Mouse (Mus musculus) kidney, embryonic 14.5 days (tissue): ENCODE results near the gene Atp6v0b. TPM values are rescaled to one million over a fixed set of nuclear protein-coding genes. Genes with fewer than 3 reads are reported as not detected.

Experiments
- ATAC-seq: fragments of 200-750 bp; cut with Nextera tagmentation; 2 replicates; pipeline ENCODE4 v1.8.0; 2017; ENCODE audit warnings: moderate number of reproducible peaks, mild to moderate bottlenecking, moderate TSS enrichment, moderate library complexity; ENCODE audit not compliant: low FRiP score, low TSS enrichment
- H3K27ac ChIP-seq: fragments of 300-500 bp; sonication (generic); 2 replicates; pipeline ENCODE4 v1.5.1; 2014; ENCODE audit warnings: low read depth, mild to moderate bottlenecking, low read length, moderate library complexity, mixed read lengths
- H3K27me3 ChIP-seq: fragments of 300-500 bp; sonication (generic); 2 replicates; pipeline ENCODE4 v1.6.1; 2014; ENCODE audit warnings: mild to moderate bottlenecking, low read length; ENCODE audit not compliant: control insufficient read depth, insufficient read depth
- H3K36me3 ChIP-seq: fragments of 300-500 bp; sonication (generic); 2 replicates; pipeline ENCODE4 v1.6.1; 2014; ENCODE audit warnings: low read length, mixed read lengths; ENCODE audit not compliant: control insufficient read depth, insufficient read depth
- H3K4me1 ChIP-seq: fragments of 300-500 bp; sonication (generic); 2 replicates; pipeline ENCODE4 v1.6.1; 2014; ENCODE audit warnings: low read length, mixed read lengths; ENCODE audit not compliant: control insufficient read depth, insufficient read depth
- H3K4me2 ChIP-seq: fragments of 300-500 bp; sonication (generic); replicated peaks from 2 replicates; pipeline ENCODE4 v1.6.1; 2014; ENCODE audit warnings: low read depth, mild to moderate bottlenecking, low read length
- H3K4me3 ChIP-seq: fragments of 300-500 bp; sonication (generic); 2 replicates; pipeline ENCODE4 v1.5.1; 2014; ENCODE audit warnings: mild to moderate bottlenecking, low read length
- H3K9ac ChIP-seq: fragments of 300-500 bp; sonication (generic); 2 replicates; pipeline ENCODE4 v1.6.1; 2014; ENCODE audit warnings: low read depth, mild to moderate bottlenecking, low read length, moderate library complexity
- H3K9me3 ChIP-seq: fragments of 300-500 bp; sonication (generic); 2 replicates; pipeline ENCODE4 v1.6.1; 2016; ENCODE audit warnings: low read length; ENCODE audit not compliant: control insufficient read depth
- WGBS: fragments of 180-500 bp; shearing (Covaris S2); extraction: QIAGEN DNeasy Blood & Tissue Kit; methylation state at CpG from one replicate; pipeline ENCODE4 v1.1.7; 2014; 5-methylcytosine and 5-hydroxymethylcytosine counted together
- polyA plus RNA-seq: library from polyadenylated mRNA; unstranded; fragments of >200 nt; fragmentation: Nextera tagmentation; extraction: Ambion mirVana; gene quantifications from 2 replicates; pipeline ENCODE4 v1.2.1, GENCODE M21; 2014

Gene Atp6v0b
- polyA plus RNA-seq, 1 experiment from 2014 or later, result 213 TPM

DNA sequence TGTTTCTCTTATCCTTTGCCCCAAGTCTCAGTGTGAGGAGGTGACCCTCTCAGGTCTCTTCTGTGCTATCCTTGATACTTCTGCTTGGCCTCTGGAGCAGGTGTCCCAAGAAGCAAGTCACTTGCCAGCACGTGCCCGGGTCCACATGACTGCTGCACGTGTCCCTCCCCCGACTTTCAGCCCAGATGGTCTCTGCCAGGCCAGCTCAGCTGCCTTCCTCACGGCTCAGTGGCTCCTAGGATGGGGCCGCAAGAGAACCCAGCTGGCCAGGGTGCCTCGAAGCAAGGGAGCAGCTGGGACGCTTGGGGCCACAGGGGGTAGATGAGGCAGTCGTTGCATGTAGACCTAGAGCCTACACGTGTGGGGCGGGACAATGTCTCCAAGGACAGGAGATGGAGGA, 41.8 kb downstream of the Atp6v0b start:
- peaks cover 2% of the 10 kb centered on the region; the same call in 1 of the 2 replicates for H3K36me3 ChIP-seq
- H3K4me3 ChIP-seq, result no peak overlapping the region
- no peaks in the 10 kb centered on the region for H3K27me3 ChIP-seq
- no peak for ATAC-seq
- H3K4me2 ChIP-seq, result no peak overlapping the region
- H3K27ac ChIP-seq, result no peak overlapping the region
- no peak overlapping the region for H3K9ac ChIP-seq
- no peaks in the 10 kb centered on the region for H3K4me1 ChIP-seq
- 66% methylated on average over 11 of the region's 11 CpGs for WGBS
- H3K9me3 ChIP-seq, result no peaks in the 10 kb centered on the region

DNA sequence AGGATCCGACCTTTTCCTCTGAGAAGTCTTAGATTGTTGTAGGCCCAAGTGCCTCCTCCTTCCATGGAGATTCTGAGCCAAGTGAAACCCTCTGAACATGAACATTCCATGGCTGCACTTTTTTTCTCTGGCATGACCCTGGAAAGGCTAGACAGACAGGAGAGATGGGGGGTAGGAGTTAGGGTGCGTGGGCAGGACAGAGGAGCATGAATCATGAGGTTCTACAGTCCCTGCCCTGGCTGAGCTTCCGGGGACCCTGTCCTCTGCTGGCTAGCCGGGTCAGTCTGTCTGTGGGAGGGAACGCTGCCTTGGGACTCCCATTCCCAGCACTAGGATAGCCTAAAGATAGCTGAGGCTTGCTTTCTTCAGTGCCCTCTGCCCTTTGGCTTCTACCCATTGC, 42.7 kb downstream of the Atp6v0b start:
- Histone ChIP-seq H3K9ac (no peak overlapping the region), H3K4me1 (no peaks in the 10 kb centered on the region), H3K4me2 (no peak overlapping the region), H3K4me3 (no peak overlapping the region), H3K27me3 (no peaks in the 10 kb centered on the region), H3K27ac (no peak overlapping the region), H3K36me3 (peaks cover 2% of the 10 kb centered on the region; the same call in 1 of the 2 replicates), H3K9me3 (no peaks in the 10 kb centered on the region)
- ATAC-seq, result no peak
- 58% methylated on average over 5 of the region's 5 CpGs for WGBS

DNA sequence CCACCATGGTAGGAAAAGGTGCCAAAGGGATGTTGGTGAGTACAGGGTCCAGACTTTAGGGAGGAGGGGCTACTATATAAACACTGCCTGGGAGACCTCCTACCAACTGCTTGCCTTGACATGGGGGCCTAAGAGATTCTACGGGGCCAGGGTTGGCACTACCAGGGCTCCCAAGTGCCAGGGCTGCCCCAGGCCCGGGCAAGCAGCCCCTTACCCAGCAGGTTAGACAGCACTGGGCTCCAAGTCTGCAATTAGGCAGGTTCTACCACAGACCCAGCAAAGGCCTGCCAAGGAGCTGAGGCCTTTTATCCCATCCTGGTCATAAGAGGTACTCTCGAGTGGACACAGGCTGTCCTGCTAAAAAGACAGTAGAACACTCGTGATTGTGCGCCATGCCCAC, 44.0 kb downstream of the Atp6v0b start:
- Histone ChIP-seq H3K4me1 (no peaks in the 10 kb centered on the region), H3K4me3 (no peak overlapping the region), H3K27ac (no peak overlapping the region), H3K27me3 (no peaks in the 10 kb centered on the region), H3K9me3 (no peaks in the 10 kb centered on the region), H3K4me2 (no peak overlapping the region), H3K36me3 (peaks cover 2% of the 10 kb centered on the region; the same call in 1 of the 2 replicates), H3K9ac (no peak overlapping the region)
- 88% methylated on average over 5 of the region's 5 CpGs for WGBS
- no peak for ATAC-seq

DNA sequence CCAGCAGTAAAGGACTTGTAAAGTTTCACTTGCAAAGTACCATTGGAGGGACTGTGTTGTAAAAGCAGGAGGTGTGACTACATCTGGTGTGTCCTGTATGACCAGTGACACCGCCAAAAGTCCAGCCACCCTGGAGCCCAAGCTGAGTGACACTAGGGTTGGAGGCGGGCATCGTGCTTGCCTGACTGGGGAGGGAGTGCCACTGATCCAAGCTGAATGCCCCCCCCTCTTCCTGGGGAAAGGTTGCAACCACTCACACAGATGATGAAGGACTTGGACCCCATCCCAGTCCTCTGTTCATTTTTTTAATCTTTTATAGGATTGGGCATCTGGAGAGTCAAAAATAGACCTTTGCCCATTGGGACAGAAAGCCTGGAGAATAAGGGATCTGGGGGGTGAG, 45.6 kb downstream of the Atp6v0b start:
- no peak overlapping the region for H3K27ac ChIP-seq
- no peak overlapping the region for H3K4me2 ChIP-seq
- no peak for ATAC-seq
- H3K4me3 ChIP-seq, result no peak overlapping the region
- H3K4me1 ChIP-seq, result 0 out of 2 replicates have a peak, but pooled peaks cover 6% of the 10 kb centered on the region
- no peaks in the 10 kb centered on the region for H3K27me3 ChIP-seq
- no peaks in the 10 kb centered on the region for H3K9me3 ChIP-seq
- 36% methylated on average over 3 of the region's 3 CpGs for WGBS
- H3K9ac ChIP-seq, result no peak overlapping the region
- peaks cover 2% of the 10 kb centered on the region; the same call in 1 of the 2 replicates for H3K36me3 ChIP-seq

DNA sequence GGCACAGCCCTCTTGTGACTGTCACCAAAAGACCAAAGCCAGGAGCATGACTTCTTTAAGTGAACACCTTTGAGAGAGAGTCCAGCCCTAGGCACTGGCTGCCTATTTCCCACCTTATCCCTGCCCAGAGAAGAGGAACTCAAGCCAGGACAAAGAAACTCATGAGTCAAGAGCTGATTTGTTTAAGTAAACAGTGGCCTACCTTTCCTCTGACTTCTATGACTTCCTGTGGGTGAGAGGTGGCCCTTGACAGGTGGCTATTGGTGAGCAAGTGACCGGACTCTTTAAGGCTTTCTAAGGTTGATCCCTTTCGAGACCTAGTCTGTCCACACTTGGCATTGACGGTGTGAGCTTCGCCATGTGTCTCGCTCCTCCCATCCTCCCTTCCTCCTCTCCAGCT, 46.3 kb downstream of the Atp6v0b start:
- Histone ChIP-seq H3K27ac (no peak overlapping the region), H3K4me2 (no peak overlapping the region), H3K9ac (no peak overlapping the region), H3K9me3 (no peaks in the 10 kb centered on the region), H3K27me3 (no peaks in the 10 kb centered on the region), H3K4me3 (no peak overlapping the region), H3K4me1 (0 out of 2 replicates have a peak, but pooled peaks cover 6% of the 10 kb centered on the region), H3K36me3 (peaks cover 2% of the 10 kb centered on the region; the same call in 1 of the 2 replicates)
- WGBS, result 85% methylated on average over 5 of the region's 5 CpGs
- ATAC-seq, result no peak

DNA sequence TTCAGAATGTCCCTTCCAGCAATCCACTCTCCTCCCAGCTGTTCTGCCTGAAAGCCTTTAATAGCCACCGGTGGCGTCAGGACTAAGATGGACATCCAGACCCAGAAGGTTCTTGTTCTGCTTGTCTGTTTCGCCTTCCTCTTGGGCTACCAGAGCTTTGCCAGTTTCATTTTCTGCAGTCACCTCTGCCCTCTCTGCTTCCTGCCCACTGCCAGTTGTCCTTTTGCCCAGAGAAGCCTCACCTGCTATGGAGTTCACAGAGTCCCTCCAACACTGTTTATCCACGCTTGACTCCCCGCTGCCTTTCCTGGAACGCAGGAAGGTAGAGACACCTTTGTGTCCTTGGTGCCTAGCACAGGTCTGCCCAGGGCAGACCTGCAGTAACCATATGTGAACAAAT, 47.8 kb downstream of the Atp6v0b start:
- no peak for ATAC-seq
- H3K4me3 ChIP-seq, result no peak overlapping the region
- peaks cover 2% of the 10 kb centered on the region; the same call in 1 of the 2 replicates for H3K36me3 ChIP-seq
- no peaks in the 10 kb centered on the region; the same call in 1 of the 2 replicates for H3K27me3 ChIP-seq
- 0 out of 2 replicates have a peak, but pooled peaks cover 11% of the 10 kb centered on the region for H3K4me1 ChIP-seq
- WGBS, result 54% methylated on average over 6 of the region's 6 CpGs
- H3K4me2 ChIP-seq, result no peak overlapping the region
- no peaks in the 10 kb centered on the region for H3K9me3 ChIP-seq
- no peak overlapping the region for H3K27ac ChIP-seq
- H3K9ac ChIP-seq, result no peak overlapping the region

DNA sequence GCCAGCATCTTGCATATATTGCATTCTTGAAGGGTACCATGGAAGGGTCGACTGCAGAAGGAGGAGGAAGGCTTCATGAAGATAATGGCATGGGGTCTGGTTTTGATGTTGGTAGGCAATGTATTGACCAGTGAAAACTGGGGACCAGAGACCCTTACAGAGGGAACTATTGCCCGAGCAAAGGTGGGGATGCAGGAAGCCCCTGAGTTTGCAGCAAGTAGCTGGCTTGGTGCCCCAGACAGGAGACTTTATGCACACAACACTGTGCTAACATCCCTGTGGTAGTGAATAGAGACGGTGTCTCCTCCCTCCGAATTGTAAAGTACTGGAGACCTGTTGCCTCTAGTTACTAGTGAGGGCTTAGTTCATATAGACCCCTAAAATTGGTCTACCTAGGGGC, 49.9 kb downstream of the Atp6v0b start:
- WGBS, result 71% methylated on average over 4 of the region's 4 CpGs
- Histone ChIP-seq H3K4me3 (no peak overlapping the region), H3K9me3 (no peaks in the 10 kb centered on the region), H3K27me3 (no peaks in the 10 kb centered on the region; the same call in 1 of the 2 replicates), H3K4me1 (0 out of 2 replicates have a peak, but pooled peaks cover 13% of the 10 kb centered on the region), H3K9ac (no peak overlapping the region), H3K36me3 (no peaks in the 10 kb centered on the region), H3K4me2 (no peak overlapping the region), H3K27ac (no peak overlapping the region)
- no peak for ATAC-seq

DNA sequence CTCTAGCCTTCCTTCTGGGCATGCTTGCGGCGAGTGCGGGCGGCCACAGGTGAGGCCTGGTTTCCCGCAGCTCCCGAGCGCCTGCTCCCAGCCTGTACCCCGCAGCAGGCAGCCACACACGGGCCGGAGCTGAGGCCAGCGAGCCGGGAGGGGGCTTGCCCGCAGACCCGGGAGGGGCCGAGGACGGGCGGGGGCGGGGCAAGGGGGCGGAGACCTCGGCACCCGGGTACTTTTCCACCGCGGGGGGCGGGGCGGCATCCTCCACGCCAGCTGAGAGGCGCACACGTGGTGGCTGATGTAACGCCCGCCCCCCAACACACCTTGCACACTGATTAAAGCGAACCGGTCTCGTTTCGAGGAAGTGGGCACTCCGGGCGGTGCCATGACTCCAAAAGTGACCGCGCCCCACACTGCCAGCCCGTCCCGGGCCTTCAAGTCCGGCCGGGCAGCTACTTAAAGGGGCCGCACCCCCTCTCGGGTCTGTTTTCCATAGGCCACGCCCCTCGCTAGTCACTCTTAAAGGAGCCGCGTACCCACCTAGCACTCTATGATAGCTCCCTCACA, 50.8 kb downstream of the Atp6v0b start:
- peak overlapping the region; percentile 82 for H3K9ac ChIP-seq
- no peaks in the 10 kb centered on the region; the same call in 1 of the 2 replicates for H3K27me3 ChIP-seq
- under 1% methylated on average over 38 of the region's 48 CpGs for WGBS
- peak overlapping the region; percentile 87 for H3K4me3 ChIP-seq
- no peaks in the 10 kb centered on the region for H3K36me3 ChIP-seq
- H3K27ac ChIP-seq, result peak overlapping the region; percentile 79
- peak; percentile 87 for ATAC-seq
- H3K9me3 ChIP-seq, result no peaks in the 10 kb centered on the region
- H3K4me2 ChIP-seq, result peak overlapping the region; percentile 96
- H3K4me1 ChIP-seq, result 0 out of 2 replicates have a peak, but pooled peaks cover 13% of the 10 kb centered on the region

DNA sequence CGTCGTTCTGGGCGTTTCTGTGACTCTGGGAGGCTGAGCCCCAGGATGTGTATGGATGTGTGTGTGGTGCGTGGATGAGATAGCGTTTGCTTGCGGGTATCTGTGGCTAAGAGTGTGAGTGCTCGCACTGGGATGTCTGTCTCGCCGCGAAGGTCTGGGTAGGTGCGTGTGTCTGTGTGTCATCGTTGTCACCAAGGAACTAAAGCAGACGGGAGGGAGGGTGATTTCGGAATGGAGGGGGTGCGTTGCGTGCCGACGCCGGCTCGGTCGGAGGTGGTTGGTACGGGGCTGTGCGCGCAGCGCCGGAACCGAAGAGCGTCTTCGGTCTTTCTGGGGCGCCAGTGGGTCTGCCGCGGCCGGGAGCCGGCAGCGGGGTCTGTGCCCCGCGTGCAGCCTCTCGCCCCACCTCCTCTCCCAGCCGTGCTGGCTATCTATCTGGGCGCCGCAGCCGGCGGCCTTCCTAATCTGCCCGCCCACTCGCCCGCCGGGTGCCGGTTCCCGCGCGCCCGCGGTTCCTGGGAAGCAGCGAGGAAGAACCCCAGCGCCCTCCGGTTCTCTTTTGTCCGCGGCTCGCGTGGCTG, 51.5 kb downstream of the Atp6v0b start:
- peak overlapping the region; percentile 96 for H3K4me2 ChIP-seq
- peak overlapping the region; percentile 87 for H3K4me3 ChIP-seq
- no peaks in the 10 kb centered on the region for H3K36me3 ChIP-seq
- peak overlapping the region; percentile 82 for H3K9ac ChIP-seq
- no peaks in the 10 kb centered on the region; the same call in 1 of the 2 replicates for H3K27me3 ChIP-seq
- WGBS, result under 1% methylated on average over 60 of the region's 60 CpGs
- peak overlapping the region; percentile 79 for H3K27ac ChIP-seq
- 0 out of 2 replicates have a peak, but pooled peaks cover 15% of the 10 kb centered on the region for H3K4me1 ChIP-seq
- no peaks in the 10 kb centered on the region for H3K9me3 ChIP-seq
- ATAC-seq, result peak; percentile 36
